13 mouse cellular contexts compared by ENCODE assay signal in the genomic region with DNA sequence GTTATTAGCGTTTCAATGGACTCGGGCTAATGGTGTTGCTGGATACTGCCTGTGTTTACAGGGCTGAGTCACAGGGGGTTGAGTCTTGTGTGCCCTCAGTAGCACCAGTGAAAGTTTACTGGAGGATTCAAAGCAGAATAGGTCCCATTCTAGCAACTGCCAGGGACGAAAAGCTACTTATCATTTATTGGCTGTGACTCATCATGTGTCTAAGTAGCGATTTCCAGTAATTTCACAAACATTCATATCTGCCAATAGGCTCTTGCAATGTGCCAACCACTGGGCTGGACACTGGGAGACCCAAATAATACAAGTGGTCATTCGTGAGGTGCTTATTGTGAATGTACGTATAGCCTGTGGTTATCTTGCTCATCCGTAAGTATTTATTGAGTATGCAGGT. TPM values are rescaled to one million over a fixed set of nuclear protein-coding genes. Genes with fewer than 3 reads are reported as not detected.
A peak's percentile ranks its signal among the peaks of the same experiment; 100 is the strongest.
DNase-seq lines count a peak whose midpoint lies in the region; ATAC-seq and TF ChIP-seq lines count a peak whose summit lies in the region.
"Had no signal": no experiment of that assay in that cellular context is flagged by ENCODE, and none has a peak within 500 bp of the region (broad histone marks: within the 10 kb centered on the region; RNA-seq: fewer than 3 reads in every experiment).

No protein-coding gene starts in this region.

- H3K36me3 ChIP-seq in kidney, adult 2 months (ENCODE audit: control insufficient read depth, insufficient read depth, low read length), result no peaks in the 10 kb centered on the region
- no peaks in the 10 kb centered on the region for H3K36me3 ChIP-seq in neural tube, embryonic 12.5 days
- H3K36me3 ChIP-seq in neural tube, embryonic 15.5 days, result no peaks in the 10 kb centered on the region
- H3K36me3 ChIP-seq in myocyte (ENCODE audit: control insufficient read depth, insufficient read depth), result no peaks in the 10 kb centered on the region

- H3K79me2 ChIP-seq in myocyte (ENCODE audit: control insufficient read depth, insufficient read depth), result no peaks in the 10 kb centered on the region

- H3K27me3 ChIP-seq in kidney, adult 2 months (replicated peaks; ENCODE audit: control insufficient read depth, insufficient read depth, low read length), result no peaks in the 10 kb centered on the region
- no peaks in the 10 kb centered on the region for H3K27me3 ChIP-seq in neural tube, embryonic 12.5 days (replicated peaks)
- H3K27me3 ChIP-seq in neural tube, embryonic 15.5 days (replicated peaks), result 0 out of 2 replicates have a peak, but pooled peaks cover 3% of the 10 kb centered on the region
- no peaks in the 10 kb centered on the region for H3K27me3 ChIP-seq in myocyte (ENCODE audit: control insufficient read depth, insufficient read depth, insufficient read length)

- no peak overlapping the region for H3K4me3 ChIP-seq in kidney, adult 2 months (ENCODE audit: insufficient read depth, low read depth, low read length)
- H3K4me3 ChIP-seq in neural tube, embryonic 12.5 days, result no peak overlapping the region
- H3K4me3 ChIP-seq in neural tube, embryonic 15.5 days (replicated peaks), result no peak overlapping the region
- no peak overlapping the region for H3K4me3 ChIP-seq in myocyte

- peaks cover 27% of the 10 kb centered on the region for H3K4me1 ChIP-seq in kidney, adult 2 months (ENCODE audit: control insufficient read depth, insufficient read depth, low read length)
- H3K4me1 ChIP-seq in neural tube, embryonic 12.5 days, result peaks cover 23% of the 10 kb centered on the region
- H3K4me1 ChIP-seq in neural tube, embryonic 15.5 days, result peaks cover 26% of the 10 kb centered on the region

- no peak for DNase-seq in kidney, adult 2 months
- no peak for DNase-seq in kidney, adult 9 months
- DNase-seq in adrenal gland, postnatal 14 days, result peak; percentile 39
- no peak for DNase-seq in thymus, postnatal 36 days
- DNase-seq: cerebellum, adult 2 months; heart, postnatal 10 days; kidney, postnatal 10 days; layer of hippocampus, adult 9-11 months; left cerebral cortex, postnatal 4 days; thymus, postnatal 14 days had no signal

- WGBS in kidney, adult 2 months, result 70% methylated on average over 7 of the region's 7 CpGs
- WGBS in neural tube, embryonic 12.5 days, result 79% methylated on average over 7 of the region's 7 CpGs
- WGBS in neural tube, embryonic 15.5 days, result 78% methylated on average over 7 of the region's 7 CpGs

- H3ac ChIP-seq in myocyte (ENCODE audit: control insufficient read depth, insufficient read length), result no peak overlapping the region

- 0 out of 2 replicates have a peak overlapping the region, but pooled peaks have one; percentile 5 for H3K27ac ChIP-seq in kidney, adult 2 months (ENCODE audit: insufficient read depth, low read depth, low read length)
- H3K27ac ChIP-seq in neural tube, embryonic 12.5 days, result no peak overlapping the region
- H3K27ac ChIP-seq in neural tube, embryonic 15.5 days (replicated peaks), result no peak overlapping the region

- no peak overlapping the region for H3K9ac ChIP-seq in neural tube, embryonic 12.5 days
- H3K9ac ChIP-seq in neural tube, embryonic 15.5 days (replicated peaks), result no peak overlapping the region

- TF ChIP-seq POLR2A in kidney, adult 2 months (IDR thresholded peaks at IDR 0.05; ENCODE audit: low read depth, low read length), result no peak
- TF ChIP-seq POLR2A in myocyte (IDR thresholded peaks at IDR 0.05; ENCODE audit: insufficient read length, low read depth), result no peak

- peak overlapping the region; percentile 85 for H3K4me2 ChIP-seq in neural tube, embryonic 12.5 days (replicated peaks)
- H3K4me2 ChIP-seq in neural tube, embryonic 15.5 days, result no peak overlapping the region
- peak overlapping the region; percentile 95 for H3K4me2 ChIP-seq in myocyte (ENCODE audit: low read depth)

- no peak for TF ChIP-seq CTCF in kidney, adult 2 months (conservative IDR thresholded peaks at IDR 0.05; ENCODE audit: insufficient read depth, insufficient read length, low read depth, low read length)

- ATAC-seq in neural tube, embryonic 12.5 days (ENCODE audit: low FRiP score, low read depth), result no peak
- ATAC-seq in neural tube, embryonic 15.5 days (ENCODE audit: low FRiP score), result no peak

- H3K9me3 ChIP-seq in neural tube, embryonic 12.5 days, result no peaks in the 10 kb centered on the region
- no peaks in the 10 kb centered on the region for H3K9me3 ChIP-seq in neural tube, embryonic 15.5 days (replicated peaks)

TF ChIP-seq in myocyte, 11 proteins besides CTCF, POLR2A, EP300 and RAD21:
- TF ChIP-seq MAX (IDR thresholded peaks at IDR 0.05; ENCODE audit: low read depth) (no peak), USF1 (IDR thresholded peaks at IDR 0.05; ENCODE audit: low read depth) (peak; percentile 38), REST (IDR thresholded peaks at IDR 0.05; ENCODE audit: insufficient read depth, insufficient read length) (no peak), TCF3 (IDR thresholded peaks at IDR 0.05; ENCODE audit: insufficient read length, low read depth) (no peak)

RNA-seq across cellular contexts. Expression of a gene that starts 2.3 kb away (rescaled TPM):
- 54.5 and 68.4 TPM in 2 replicates for polyA plus RNA-seq in kidney, adult 2 months (2012; rRNA removed)
- polyA plus RNA-seq in neural tube, embryonic 12.5 days (2016; fragmentation: Nextera tagmentation; extraction: Ambion mirVana), result 69.4 and 83.0 TPM in 2 replicates
- 38.7 and 42.0 TPM in 2 replicates for polyA plus RNA-seq in neural tube, embryonic 15.5 days (2015; fragmentation: Nextera tagmentation; extraction: Ambion mirVana)
- 61.7 and 63.1 TPM in 2 replicates for total RNA-seq in adrenal gland, postnatal 14 days (2021)
- polyA plus RNA-seq in myocyte (2012; fragmentation: generic; extraction: Trizol), result 3.7 TPM
